Mouse (Mus musculus): Measurements from ENCODE around the gene Egf. TPM values are rescaled to one million over a fixed set of nuclear protein-coding genes. Genes with fewer than 3 reads are reported as not detected.

Egf gene
- 3.9 TPM for total RNA-seq (2023)

DNA sequence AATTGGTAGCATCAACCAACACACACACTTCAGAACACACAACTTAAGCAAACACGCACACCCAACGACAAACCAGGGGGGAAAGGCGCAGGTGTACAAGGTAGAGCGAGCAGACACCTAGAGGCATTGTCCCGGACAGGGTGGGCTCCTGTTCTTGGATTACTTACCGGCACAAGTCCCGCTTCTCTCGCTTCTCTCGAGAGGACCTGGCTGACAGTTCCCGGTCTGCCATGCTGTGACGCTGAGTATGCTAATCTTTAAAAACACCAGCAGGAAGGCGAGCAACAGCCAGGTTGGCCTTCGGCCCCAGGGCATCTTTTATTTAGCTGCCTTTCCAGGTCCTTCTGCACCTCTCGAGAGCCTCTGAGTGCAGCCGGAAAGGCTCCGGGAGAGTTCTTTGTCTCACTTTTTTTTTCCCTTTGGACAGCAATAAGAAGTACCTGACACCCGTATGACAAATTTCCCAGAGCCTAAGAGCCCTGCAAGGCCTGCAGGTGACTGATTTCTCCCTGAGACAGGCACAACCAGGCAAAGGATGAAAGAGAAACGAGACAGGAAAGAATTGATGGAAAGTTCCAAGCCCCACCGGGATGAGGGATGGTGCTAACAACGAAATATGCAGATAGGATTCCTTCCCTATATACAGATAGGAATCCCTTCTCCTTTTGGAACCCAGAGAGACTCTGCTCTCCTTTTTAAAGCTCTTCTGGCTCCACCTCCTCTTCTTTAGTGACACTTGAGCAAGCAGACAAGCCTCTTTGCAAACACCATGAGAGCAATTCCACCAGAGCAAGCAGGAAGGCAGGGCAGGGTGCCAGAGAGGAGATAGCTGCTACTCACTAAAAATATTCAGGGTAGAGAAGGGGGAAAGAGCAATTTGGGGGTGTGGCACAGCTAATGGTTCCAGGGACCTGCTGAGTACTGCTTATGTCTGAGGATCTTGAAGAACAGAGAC is at the start of gene Egf:
Egf (minus strand) TSS at position 667 of the 955 bp plus-strand sequence.

DNA sequence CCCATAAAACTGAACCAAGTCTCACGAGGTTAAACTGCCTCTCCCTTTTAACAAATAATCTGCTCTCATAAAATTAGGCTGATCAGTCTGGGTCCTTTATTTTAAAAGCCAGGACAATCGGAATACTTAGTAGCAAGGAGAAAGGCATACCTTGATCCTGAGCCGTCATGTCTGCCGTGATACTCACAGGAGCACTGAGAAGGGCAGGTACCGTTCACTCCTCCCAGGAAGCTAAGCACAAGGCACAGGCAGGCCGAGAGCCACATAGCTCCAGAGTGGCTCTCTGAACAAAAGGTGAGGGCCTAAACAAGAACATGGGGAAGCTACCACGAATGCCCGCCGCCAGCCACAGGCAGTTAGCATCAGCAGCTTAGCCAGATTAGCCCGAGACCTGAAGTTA is 48.6 kb upstream of the Egf start, which contains the start of gene Lrit3:
Lrit3 (minus strand) TSS at position 266 of the 400 bp plus-strand sequence.

Other genes starting within 250 kb of the Egf start
- gene Elovl6, start 223.0 kb downstream of the Egf start, total RNA-seq (2023) = 7.0 TPM
- not detected for gene Lrit3, start 48.7 kb upstream of the Egf start, total RNA-seq (2023)
- 1.3 TPM for gene Rrh, start 67.3 kb upstream of the Egf start, total RNA-seq (2023)
- 79.3 TPM for gene Gar1, start 76.1 kb upstream of the Egf start, total RNA-seq (2023)
- gene Cfi, start 80.6 kb upstream of the Egf start, total RNA-seq (2023) = not detected
- gene Pla2g12a, start 123.3 kb upstream of the Egf start, total RNA-seq (2023) = 8.5 TPM
- 16.0 TPM for gene Casp6, start 146.1 kb upstream of the Egf start, total RNA-seq (2023)
- gene Mcub, start 214.9 kb upstream of the Egf start, total RNA-seq (2023) = 4.6 TPM

Measured in CD4-positive naive resting alpha-beta T cell, adult 57 days (primary cell).